22 mouse cellular contexts compared by ENCODE assay signal in genomic region chr9:6994865-6995264, GRCm38 (mm10).
DNase-seq lines count a peak whose midpoint lies in the region; ATAC-seq and TF ChIP-seq lines count a peak whose summit lies in the region.
"Had no signal": no experiment of that assay in that cellular context is flagged by ENCODE, and none has a peak within 500 bp of the region (broad histone marks: within the 10 kb centered on the region; RNA-seq: fewer than 3 reads in every experiment).

No protein-coding gene starts in this region.

- TF ChIP-seq CTCF in kidney, adult 2 months (conservative IDR thresholded peaks at IDR 0.05; ENCODE audit: insufficient read depth, insufficient read length, low read depth, low read length) = no peak

- peak; percentile 3 for DNase-seq in kidney, adult 2 months
- DNase-seq in kidney, adult 18-20 months = no peak
- DNase-seq in kidney, postnatal 14 days = no peak
- no peak for DNase-seq in midbrain, embryonic 10.5 days (ENCODE audit: low spot score)
- DNase-seq: adrenal gland, adult 2 months; adrenal gland, adult 8-10 months; adrenal gland, postnatal 10 days; adrenal gland, postnatal 14 days; adrenal gland, postnatal 25 days; adrenal gland, postnatal 36 days; B cell, adult 2 months; cerebellum, adult 11 months; cerebellum, adult 11-12 months had no signal

- no peak overlapping the region for H3K4me2 ChIP-seq in kidney, embryonic 15.5 days
- H3K4me2 ChIP-seq in kidney, embryonic 16.5 days (replicated peaks; ENCODE audit: low read depth, low read length) = no peak overlapping the region
- no peak overlapping the region for H3K4me2 ChIP-seq in kidney, embryonic 14.5 days (replicated peaks; ENCODE audit: low read depth, low read length)
- H3K4me2 ChIP-seq in midbrain, embryonic 15.5 days = no peak overlapping the region

- no peak overlapping the region for H3K9ac ChIP-seq in kidney, embryonic 15.5 days
- H3K9ac ChIP-seq in kidney, embryonic 16.5 days (replicated peaks; ENCODE audit: low read length) = no peak overlapping the region
- no peak overlapping the region for H3K9ac ChIP-seq in kidney, embryonic 14.5 days (ENCODE audit: low read depth, low read length)
- H3K9ac ChIP-seq in midbrain, embryonic 15.5 days = no peak overlapping the region

- H3K9me3 ChIP-seq in kidney, embryonic 15.5 days (replicated peaks) = no peaks in the 10 kb centered on the region
- no peaks in the 10 kb centered on the region for H3K9me3 ChIP-seq in kidney, embryonic 16.5 days (ENCODE audit: low read length)
- H3K9me3 ChIP-seq in kidney, embryonic 14.5 days (ENCODE audit: control insufficient read depth, low read length) = no peaks in the 10 kb centered on the region
- H3K9me3 ChIP-seq in midbrain, embryonic 15.5 days = no peaks in the 10 kb centered on the region
- no peaks in the 10 kb centered on the region for H3K9me3 ChIP-seq in midbrain, embryonic 10.5 days (replicated peaks)
- H3K9me3 ChIP-seq: G1E had no signal

- H3K4me3 ChIP-seq in kidney, adult 2 months (ENCODE audit: insufficient read depth, low read depth, low read length) = no peak overlapping the region
- H3K4me3 ChIP-seq in kidney, embryonic 15.5 days (replicated peaks) = no peak overlapping the region
- no peak overlapping the region for H3K4me3 ChIP-seq in kidney, embryonic 16.5 days (ENCODE audit: low read length)
- H3K4me3 ChIP-seq in kidney, embryonic 14.5 days (ENCODE audit: low read length) = no peak overlapping the region
- H3K4me3 ChIP-seq in midbrain, embryonic 15.5 days = no peak overlapping the region
- no peak overlapping the region for H3K4me3 ChIP-seq in midbrain, embryonic 10.5 days

- no peak overlapping the region for H3K27ac ChIP-seq in kidney, adult 2 months (ENCODE audit: insufficient read depth, low read depth, low read length)
- H3K27ac ChIP-seq in kidney, embryonic 15.5 days = no peak overlapping the region
- no peak overlapping the region for H3K27ac ChIP-seq in kidney, embryonic 16.5 days (ENCODE audit: low read length)
- H3K27ac ChIP-seq in kidney, embryonic 14.5 days (ENCODE audit: low read depth, low read length) = no peak overlapping the region
- H3K27ac ChIP-seq in midbrain, embryonic 15.5 days = no peak overlapping the region
- H3K27ac ChIP-seq in midbrain, embryonic 10.5 days (replicated peaks) = no peak overlapping the region

- no peaks in the 10 kb centered on the region for H3K27me3 ChIP-seq in kidney, adult 2 months (replicated peaks; ENCODE audit: control insufficient read depth, insufficient read depth, low read length)
- no peaks in the 10 kb centered on the region for H3K27me3 ChIP-seq in kidney, embryonic 15.5 days
- no peaks in the 10 kb centered on the region for H3K27me3 ChIP-seq in kidney, embryonic 16.5 days (ENCODE audit: insufficient read depth, low read length)
- no peaks in the 10 kb centered on the region for H3K27me3 ChIP-seq in kidney, embryonic 14.5 days (ENCODE audit: control insufficient read depth, insufficient read depth, low read length)
- no peaks in the 10 kb centered on the region for H3K27me3 ChIP-seq in midbrain, embryonic 15.5 days (replicated peaks)
- H3K27me3 ChIP-seq in midbrain, embryonic 10.5 days (ENCODE audit: low read depth, poor library complexity, severe bottlenecking) = no peaks in the 10 kb centered on the region
- H3K27me3 ChIP-seq: CH12.LX, Patski had no signal

- no peaks in the 10 kb centered on the region; the same call in 1 of the 2 replicates for H3K36me3 ChIP-seq in kidney, adult 2 months (ENCODE audit: control insufficient read depth, insufficient read depth, low read length)
- peaks cover 28% of the 10 kb centered on the region for H3K36me3 ChIP-seq in kidney, embryonic 15.5 days
- peaks cover 12% of the 10 kb centered on the region; the same call in 1 of the 2 replicates for H3K36me3 ChIP-seq in kidney, embryonic 16.5 days (ENCODE audit: insufficient read depth, low read length)
- H3K36me3 ChIP-seq in kidney, embryonic 14.5 days (ENCODE audit: control insufficient read depth, insufficient read depth, low read length) = peaks cover 8% of the 10 kb centered on the region; the same call in 1 of the 2 replicates
- peaks cover 7% of the 10 kb centered on the region; the same call in 1 of the 2 replicates for H3K36me3 ChIP-seq in midbrain, embryonic 15.5 days (replicated peaks)
- peaks cover 48% of the 10 kb centered on the region for H3K36me3 ChIP-seq in midbrain, embryonic 10.5 days

- WGBS in kidney, adult 2 months = 37% methylated on average over 2 of the region's 2 CpGs
- WGBS in kidney, embryonic 15.5 days = 66% methylated on average over 2 of the region's 2 CpGs
- WGBS in kidney, embryonic 16.5 days = 58% methylated on average over 2 of the region's 2 CpGs
- 71% methylated on average over 2 of the region's 2 CpGs for WGBS in kidney, embryonic 14.5 days
- 64% methylated on average over 2 of the region's 2 CpGs for WGBS in midbrain, embryonic 15.5 days
- WGBS in midbrain, embryonic 10.5 days = 71% methylated on average over 2 of the region's 2 CpGs

- H3K4me1 ChIP-seq in kidney, adult 2 months (ENCODE audit: control insufficient read depth, insufficient read depth, low read length) = no peaks in the 10 kb centered on the region
- no peaks in the 10 kb centered on the region for H3K4me1 ChIP-seq in kidney, embryonic 15.5 days
- H3K4me1 ChIP-seq in kidney, embryonic 16.5 days (ENCODE audit: insufficient read depth, low read length) = no peaks in the 10 kb centered on the region
- no peaks in the 10 kb centered on the region for H3K4me1 ChIP-seq in kidney, embryonic 14.5 days (ENCODE audit: control insufficient read depth, insufficient read depth, low read length)
- no peaks in the 10 kb centered on the region for H3K4me1 ChIP-seq in midbrain, embryonic 15.5 days
- H3K4me1 ChIP-seq in midbrain, embryonic 10.5 days = no peaks in the 10 kb centered on the region

- ATAC-seq in kidney, embryonic 15.5 days (replicated peaks; ENCODE audit: low FRiP score) = peak; percentile 56; the same call in 1 of the 2 replicates
- ATAC-seq in kidney, embryonic 16.5 days (ENCODE audit: low FRiP score, low TSS enrichment) = peak; percentile 39; the same call in 1 of the 2 replicates
- no peak for ATAC-seq in kidney, embryonic 14.5 days (ENCODE audit: low FRiP score, low TSS enrichment)
- peak; percentile 54; the same call in 1 of the 2 replicates for ATAC-seq in midbrain, embryonic 15.5 days (replicated peaks)
- ATAC-seq: activated CD4-positive, CD25-positive, alpha-beta regulatory T cell, adult 4 months; CD4-positive, CD25-positive, alpha-beta regulatory T cell, adult 4 months had no signal

- no peak for TF ChIP-seq POLR2A in kidney, adult 2 months (IDR thresholded peaks at IDR 0.05; ENCODE audit: low read depth, low read length)
